Mouse (Mus musculus) ES-E14 (cell line): ENCODE measurements at regions not wholly inside any gene's neighbourhood (a gene's known extent, or its start where the extent isn't known, plus 50 kb on each side); places are given as distances from the start of the nearest gene placed in this dataset.

Source experiments
- DNase-seq: peaks from one replicate; pipeline ENCODE4 v3.0.0-alpha.2; 2013; ENCODE audit warnings: low read depth, low spot score
- H3K27ac ChIP-seq: 2 replicates; pipeline ENCODE4 v1.5.1; 2012; ENCODE audit warnings: low read depth, mild to moderate bottlenecking, low read length, moderate library complexity, mixed read lengths; ENCODE audit not compliant: poor library complexity, insufficient read depth, severe bottlenecking
- H3K36me3 ChIP-seq: 2 replicates; pipeline ENCODE4 v1.6.1; 2012; ENCODE audit warnings: mild to moderate bottlenecking, low read length, moderate library complexity, mixed read lengths; ENCODE audit not compliant: control insufficient read depth, poor library complexity, insufficient read depth, severe bottlenecking
- H3K4me1 ChIP-seq, 2 experiments: fragments of 150-350 bp in 1 of 2; sonication (generic) in 1 of 2; 2 replicates each; pipeline ENCODE4 v1.6.1; 2012; ENCODE audit warnings: low read length in 2 of 2, mild to moderate bottlenecking in 1 of 2, mixed read lengths in 1 of 2; ENCODE audit not compliant: control insufficient read depth in 2 of 2, insufficient read depth in 2 of 2, poor library complexity in 1 of 2
- H3K4me3 ChIP-seq, 2 experiments: fragments of 150-350 bp in 1 of 2; sonication (generic) in 1 of 2; 2 replicates each; pipeline ENCODE4 v1.5.1; 2012; ENCODE audit warnings: low read length in 2 of 2, low read depth in 1 of 2, mild to moderate bottlenecking in 1 of 2, mixed read lengths in 1 of 2; ENCODE audit not compliant: insufficient read depth in 1 of 2, poor library complexity in 1 of 2, severe bottlenecking in 1 of 2
- H3K9ac ChIP-seq: 2 replicates; pipeline ENCODE4 v1.6.1; 2012; ENCODE audit warnings: low read depth, mild to moderate bottlenecking, low read length, mixed read lengths; ENCODE audit not compliant: poor library complexity, insufficient read depth, severe bottlenecking
- H3K9me3 ChIP-seq: fragments of 150-350 bp; sonication (generic); 2 replicates; pipeline ENCODE4 v1.6.1; 2012; ENCODE audit warnings: low read depth, mild to moderate bottlenecking, low read length; ENCODE audit not compliant: control insufficient read depth, insufficient read depth
- CHD2 ChIP-seq: IDR thresholded peaks from 2 replicates; pipeline ENCODE4 v1.6.1; 2014; ENCODE audit warnings: mild to moderate bottlenecking, low read depth, low read length, inconsistent platforms
- HCFC1 ChIP-seq: IDR thresholded peaks from 2 replicates; pipeline ENCODE4 v1.6.1; 2012; ENCODE audit warnings: low read length, inconsistent platforms, borderline replicate concordance; ENCODE audit not compliant: insufficient read depth
- MAFK ChIP-seq: IDR thresholded peaks from 2 replicates; pipeline ENCODE4 v1.6.1; 2014; ENCODE audit warnings: mild to moderate bottlenecking, low read depth, low read length, inconsistent platforms; ENCODE audit not compliant: insufficient read depth
- ZC3H11A ChIP-seq: IDR thresholded peaks from 2 replicates; pipeline ENCODE4 v1.6.1; 2012; ENCODE audit warnings: low read depth, mild to moderate bottlenecking, inconsistent platforms, low read length, borderline replicate concordance
- ZNF384 ChIP-seq: IDR thresholded peaks from 2 replicates; pipeline ENCODE4 v1.6.1; 2012; ENCODE audit warnings: low read depth, low read length, inconsistent platforms
- in situ Hi-C, 2 experiments: fragments of 600-800 bp; cut with MboI; formaldehyde crosslinking; loops; one replicate each; pipeline ENCODE4 v1.15.1; 2025; ENCODE audit warnings: low sequenced_read_pairs in 2 of 2, inconsistent platforms in 1 of 2; ENCODE audit not compliant: unreplicated experiment in 2 of 2

- H3K4me3 ChIP-seq: no peak overlapping the region
- H3K4me1 ChIP-seq: no peaks in the 10 kb centered on the region
- no peaks in the 10 kb centered on the region for H3K36me3 ChIP-seq
- in situ Hi-C loops: no loop called here
- H3K27ac ChIP-seq: no peak overlapping the region
- H3K9me3 ChIP-seq: no peaks in the 10 kb centered on the region
- no peak for TF ChIP-seq ZNF384
- TF ChIP-seq HCFC1: no peak
- no peak for TF ChIP-seq MAFK
- TF ChIP-seq CHD2: no peak
- TF ChIP-seq ZC3H11A: no peak
- no peak for DNase-seq
- no peak overlapping the region for H3K9ac ChIP-seq
These were observed 3791.9 kb downstream of the 9330182O14Rik start for GRCm38 (mm10) chr15:43926034-43926433.

- in situ Hi-C loops: no loop called here
- Histone ChIP-seq H3K4me1 (no peaks in the 10 kb centered on the region), H3K9me3 (no peaks in the 10 kb centered on the region), H3K4me3 (no peak overlapping the region), H3K27ac (no peak overlapping the region), H3K36me3 (no peaks in the 10 kb centered on the region), H3K9ac (no peak overlapping the region)
- DNase-seq: no peak
- TF ChIP-seq HCFC1 (no peak), MAFK (no peak), CHD2 (no peak), ZNF384 (no peak), ZC3H11A (no peak)
These were observed 3799.4 kb downstream of the 9330182O14Rik start for GRCm38 (mm10) chr15:43933608-43934007.

GRCm38 (mm10) chr15:43940424-43940823 is 3806.3 kb downstream of the 9330182O14Rik start:
- no peaks in the 10 kb centered on the region for H3K9me3 ChIP-seq
- H3K4me3 ChIP-seq: no peak overlapping the region
- H3K36me3 ChIP-seq: no peaks in the 10 kb centered on the region
- no peak overlapping the region for H3K9ac ChIP-seq
- in situ Hi-C loops: no loop called here
- TF ChIP-seq HCFC1 (no peak), ZNF384 (no peak), MAFK (no peak), ZC3H11A (no peak), CHD2 (no peak)
- no peak for DNase-seq
- H3K27ac ChIP-seq: no peak overlapping the region
- H3K4me1 ChIP-seq: no peaks in the 10 kb centered on the region

GRCm38 (mm10) chr15:43940905-43941304 is 3806.7 kb downstream of the 9330182O14Rik start:
- TF ChIP-seq ZNF384 (no peak), ZC3H11A (no peak), MAFK (no peak), CHD2 (no peak), HCFC1 (no peak)
- H3K9me3 ChIP-seq: no peaks in the 10 kb centered on the region
- H3K4me1 ChIP-seq: no peaks in the 10 kb centered on the region
- in situ Hi-C loops: no loop called here
- DNase-seq: no peak
- H3K4me3 ChIP-seq: no peak overlapping the region
- no peak overlapping the region for H3K9ac ChIP-seq
- H3K36me3 ChIP-seq: no peaks in the 10 kb centered on the region
- no peak overlapping the region for H3K27ac ChIP-seq

GRCm38 (mm10) chr15:43942002-43942660 is 3808.0 kb downstream of the 9330182O14Rik start:
- no peaks in the 10 kb centered on the region for H3K36me3 ChIP-seq
- no peaks in the 10 kb centered on the region for H3K4me1 ChIP-seq
- no peak for DNase-seq
- no peak overlapping the region for H3K4me3 ChIP-seq
- no peak overlapping the region for H3K9ac ChIP-seq
- in situ Hi-C loops: no loop called here
- H3K27ac ChIP-seq: no peak overlapping the region
- H3K9me3 ChIP-seq: no peaks in the 10 kb centered on the region
- no peak for TF ChIP-seq ZC3H11A
- TF ChIP-seq HCFC1: no peak
- no peak for TF ChIP-seq ZNF384
- no peak for TF ChIP-seq MAFK
- TF ChIP-seq CHD2: no peak
